Mouse (Mus musculus) ZHBTc4 (cell line): ENCODE results near the gene Mcl1.
"Not testable (repeated sequence)": the region's sequence is repeated elsewhere in the genome, so short reads cannot be mapped to it uniquely, and the experiment has no call there.

Experiments used
- DNase-seq: peaks from one replicate; pipeline ENCODE4 v3.0.0-alpha.2; 2011; ENCODE audit warnings: low read depth, low spot score

Gene Mcl1

GRCm38 (mm10) chr3:95658236-95658867 is at the start of gene Mcl1:
TSS of gene Mcl1 (plus strand) at chr3:95658788.
- DNase-seq: peak; percentile 96

DNA sequence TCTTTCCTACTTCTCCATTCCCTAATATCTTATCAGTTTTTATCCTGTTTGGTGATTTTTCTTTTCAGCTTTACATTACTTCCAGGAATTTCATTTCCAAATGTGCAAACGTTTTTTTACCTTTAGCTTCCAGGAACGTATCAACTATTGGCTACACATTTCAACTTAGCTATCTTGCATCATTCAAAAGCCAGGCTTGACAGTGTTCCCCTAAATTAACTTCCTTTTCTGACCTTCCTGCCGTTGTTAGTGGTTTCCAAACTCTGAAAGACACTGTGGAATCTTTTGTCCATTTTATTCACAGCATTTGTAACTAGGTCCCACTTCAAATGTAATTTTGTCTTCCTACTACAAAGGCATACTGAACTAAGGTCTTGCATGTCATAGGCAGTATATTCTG is 49.4 kb upstream of the Mcl1 start:
- DNase-seq: no peak

DNA sequence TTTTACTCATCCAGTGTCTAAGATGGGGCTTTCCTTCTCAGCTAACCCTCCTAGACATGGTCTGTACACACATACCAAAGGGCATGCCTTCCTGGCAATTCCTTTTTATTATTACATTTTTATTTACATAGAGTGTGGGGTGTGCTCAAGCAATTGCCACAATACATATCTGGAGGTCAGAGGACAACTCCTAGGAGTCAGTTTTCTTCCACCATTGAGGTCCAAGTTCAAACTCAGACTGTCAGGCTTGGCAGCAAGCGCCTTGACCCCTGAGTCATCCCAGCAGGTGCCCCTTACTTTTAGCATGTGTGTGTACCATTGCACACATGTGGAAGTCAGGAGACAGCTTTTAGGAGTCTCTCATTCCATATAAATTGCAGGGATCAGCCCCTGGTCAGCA is 44.6 kb upstream of the Mcl1 start:
- DNase-seq: no peak

DNA sequence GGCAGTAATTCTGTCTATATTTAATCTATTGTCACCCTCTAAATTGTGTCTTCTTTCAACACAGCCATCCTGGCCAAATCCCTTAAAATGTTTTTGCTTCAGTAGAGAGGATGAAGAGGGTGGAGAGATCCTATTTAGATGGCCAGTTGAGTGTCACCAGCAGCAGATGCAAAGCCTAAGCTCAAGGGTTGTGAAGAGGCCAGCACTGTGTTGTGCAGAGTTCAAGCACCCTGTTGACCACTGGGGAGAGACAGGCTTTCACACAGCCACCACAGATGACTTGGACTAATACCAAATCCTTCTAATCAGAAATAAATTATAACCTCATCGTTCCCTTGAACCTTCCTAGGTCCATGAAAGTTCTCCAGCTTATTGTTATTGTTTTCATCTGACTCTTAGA is 40.1 kb upstream of the Mcl1 start:
- DNase-seq: no peak

DNA sequence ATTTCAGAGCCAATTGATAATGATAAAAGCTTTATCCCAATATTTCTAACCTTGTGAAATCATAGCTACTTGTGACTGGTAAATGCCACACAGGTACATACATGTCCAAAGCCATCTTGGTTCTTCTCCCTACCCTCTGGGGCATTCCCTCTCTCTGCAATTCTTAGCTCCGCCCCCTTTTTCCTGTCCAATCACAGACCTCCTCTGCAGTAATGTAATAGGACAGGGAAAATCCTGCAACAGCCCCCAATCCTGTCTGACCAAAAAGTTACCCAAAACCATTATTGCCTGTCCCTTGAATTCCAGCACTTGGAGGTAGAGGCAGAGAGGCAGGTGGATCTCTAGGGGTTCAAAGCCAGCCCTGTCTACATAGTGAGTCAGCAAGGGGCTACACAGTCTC is 37.3 kb upstream of the Mcl1 start:
- DNase-seq: peak; percentile 55

DNA sequence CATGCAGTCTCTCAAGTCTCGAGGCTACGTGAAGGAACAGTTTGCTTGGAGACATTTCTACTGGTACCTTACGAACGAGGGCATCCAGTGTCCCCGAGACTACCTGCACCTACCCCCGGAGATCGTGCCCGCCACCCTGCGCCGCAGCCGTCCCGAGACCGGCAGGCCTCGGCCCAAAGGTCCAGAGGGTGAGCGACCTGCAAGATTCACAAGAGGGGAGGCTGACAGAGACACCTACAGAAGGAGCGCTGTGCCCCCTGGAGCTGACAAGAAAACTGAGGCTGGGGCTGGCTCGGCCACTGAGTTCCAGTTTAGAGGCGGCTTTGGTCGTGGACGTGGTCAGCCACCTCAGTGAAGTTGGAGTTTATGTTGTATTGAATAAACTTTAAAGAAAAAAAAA is 36.2 kb upstream of the Mcl1 start:
- DNase-seq: not testable (repeated sequence)

- no peak for DNase-seq
These were observed 35.0 kb upstream of the Mcl1 start for GRCm38 (mm10) chr3:95623551-95623950.

GRCm38 (mm10) chr3:95623991-95624515 is 34.5 kb upstream of the Mcl1 start:
- DNase-seq: not testable (repeated sequence)

- peak; percentile 100 for DNase-seq
These were observed 33.7 kb upstream of the Mcl1 start, which contains the start of gene Ensa for GRCm38 (mm10) chr3:95624628-95625503. TSS of gene Ensa (plus strand) at chr3:95624993.

GRCm38 (mm10) chr3:95627763-95628162 is 30.8 kb upstream of the Mcl1 start:
- no peak for DNase-seq

DNA sequence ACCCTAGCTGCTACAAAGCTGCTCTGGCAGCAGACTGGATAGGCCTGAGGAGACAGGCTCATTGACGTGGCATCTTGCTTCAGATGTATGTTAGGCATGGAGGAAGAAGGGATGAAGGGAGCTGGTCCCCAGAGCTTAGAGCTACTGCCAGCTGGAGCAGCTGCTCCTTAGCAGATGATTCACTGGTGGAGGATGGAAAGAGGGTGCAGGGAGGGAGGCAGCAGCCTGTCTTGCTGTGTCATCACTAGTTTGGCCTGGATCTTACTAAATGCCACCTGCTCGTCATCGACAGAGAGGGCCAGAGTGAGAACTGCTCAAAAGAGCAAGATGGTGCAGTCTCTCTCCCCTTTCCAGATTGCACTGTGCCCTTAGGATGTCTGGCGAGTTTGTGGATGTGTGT is 28.8 kb upstream of the Mcl1 start:
- DNase-seq: no peak

GRCm38 (mm10) chr3:95630856-95631255 is 27.7 kb upstream of the Mcl1 start:
- DNase-seq: no peak

- no peak for DNase-seq
These were observed 27.3 kb upstream of the Mcl1 start for GRCm38 (mm10) chr3:95631304-95631703.

GRCm38 (mm10) chr3:95632648-95633588 is 25.7 kb upstream of the Mcl1 start:
- peak; percentile 72 for DNase-seq

DNA sequence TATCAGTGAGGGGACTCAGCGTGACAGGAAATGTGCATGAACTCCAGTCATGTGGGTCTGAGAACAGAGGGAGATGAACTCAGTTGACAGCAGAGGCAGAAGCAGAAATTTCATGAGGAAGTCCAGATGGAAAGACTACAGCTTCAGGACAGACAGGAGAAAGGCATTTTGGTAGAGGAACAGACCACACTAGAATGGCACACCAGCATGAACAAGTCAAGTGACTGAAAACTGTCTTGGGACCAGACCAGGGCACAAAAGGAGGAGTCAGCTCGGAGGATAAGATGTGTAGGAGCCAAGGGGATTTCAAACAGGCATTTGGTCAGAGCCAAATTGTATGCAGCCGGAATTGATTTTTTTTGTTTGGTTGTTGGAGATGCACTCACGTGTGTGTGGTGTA is 23.0 kb upstream of the Mcl1 start:
- DNase-seq: no peak

- DNase-seq: peak; percentile 40
These were observed 22.5 kb upstream of the Mcl1 start for GRCm38 (mm10) chr3:95636072-95636471.

DNA sequence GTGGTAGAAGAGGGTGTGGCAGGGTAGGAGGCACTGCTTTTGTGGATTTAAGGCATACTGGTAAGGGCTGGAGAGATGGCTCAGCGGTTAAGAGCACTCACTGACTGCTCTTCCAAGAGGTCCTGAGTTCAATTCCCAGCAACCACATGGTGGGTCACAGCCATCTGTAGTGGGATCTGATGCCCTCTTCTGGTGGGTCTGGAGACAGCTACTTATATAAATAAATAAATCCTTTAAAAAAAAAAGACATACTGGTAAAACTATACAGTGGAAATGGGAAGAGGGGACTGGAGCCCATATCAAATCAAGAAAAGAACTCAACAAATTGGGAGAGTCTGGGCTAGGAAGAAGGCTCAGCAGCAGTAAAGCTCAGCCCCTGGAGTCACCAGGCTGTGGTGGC is 18.9 kb upstream of the Mcl1 start:
- peak; percentile 45 for DNase-seq

GRCm38 (mm10) chr3:95643097-95643496 is 15.5 kb upstream of the Mcl1 start:
- no peak for DNase-seq

DNA sequence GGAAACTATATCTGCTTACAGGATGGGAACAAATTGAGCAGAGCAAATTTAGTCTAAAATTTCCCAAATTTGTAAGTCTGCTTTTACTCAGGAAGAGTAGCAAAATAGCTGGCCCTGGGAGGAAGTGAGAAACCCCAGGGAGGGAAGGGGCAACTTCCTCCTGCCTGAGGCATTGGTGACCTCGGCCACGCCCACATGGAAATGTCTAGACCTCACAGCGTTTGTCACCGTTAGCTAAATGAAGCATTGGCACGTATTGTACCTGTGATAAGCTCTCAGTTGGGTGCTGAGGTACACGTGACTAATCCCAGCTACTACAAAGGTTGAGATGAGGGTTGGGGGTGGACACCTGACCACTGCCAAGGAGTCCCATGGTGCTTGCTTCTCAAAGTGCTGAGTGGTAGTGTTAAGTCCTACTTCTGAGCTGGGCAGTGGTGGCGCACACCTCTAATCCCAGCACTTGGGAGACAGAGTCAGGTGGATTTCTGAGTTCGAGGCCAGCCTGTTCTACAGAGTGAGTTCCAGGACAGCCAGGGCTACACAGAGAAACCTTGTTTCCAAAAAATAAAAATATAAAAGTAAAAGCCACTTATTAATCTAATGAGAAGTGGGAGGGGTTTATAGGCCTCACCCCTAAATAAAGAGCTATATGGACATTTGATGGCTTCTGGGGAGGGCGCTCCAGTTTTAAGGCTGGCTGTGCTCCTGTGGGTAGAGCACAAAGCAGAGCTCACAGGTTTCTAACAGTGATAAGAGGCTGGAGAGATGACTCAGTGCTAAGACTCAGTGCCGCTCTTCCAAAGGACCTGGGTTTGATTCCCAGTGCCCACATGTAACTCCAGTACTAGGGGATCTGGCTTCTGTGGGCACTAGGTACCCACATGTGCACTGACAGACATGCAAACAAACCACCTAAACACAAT is 13.0 kb upstream of the Mcl1 start:
- peak; percentile 92 for DNase-seq

- DNase-seq: no peak
These were observed 10.6 kb upstream of the Mcl1 start for GRCm38 (mm10) chr3:95648016-95648415.
